Mouse (Mus musculus): ENCODE results near the gene Spn.

DNA sequence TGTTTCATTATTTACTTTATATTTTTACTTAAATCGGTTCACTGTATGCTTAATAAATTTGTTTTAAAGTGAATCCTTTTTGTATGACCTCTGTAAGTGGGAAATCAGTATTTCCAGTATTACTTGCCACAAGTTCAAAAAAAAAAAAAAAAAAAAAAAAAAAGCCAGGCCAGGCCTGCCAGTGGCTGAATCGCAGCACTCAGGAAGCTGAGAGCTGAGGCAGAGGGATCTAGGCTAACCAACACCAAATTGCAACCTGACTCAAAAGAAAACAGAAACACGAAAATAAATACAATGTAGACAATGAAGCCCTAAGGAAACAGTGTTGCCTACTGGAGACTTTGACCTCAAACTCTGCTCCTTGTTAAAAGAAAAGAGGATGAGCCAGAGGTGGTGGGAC, 43.7 kb downstream of the Spn start:
- TF ChIP-seq CTCF (IDR thresholded peaks at IDR 0.05; ENCODE audit: extremely low read depth, insufficient read depth, insufficient read length, insufficient replicate concordance) (no peak), POLR2A (IDR thresholded peaks at IDR 0.05; ENCODE audit: low read depth, low read length) (no peak)

Measured in spleen, adult 2 months (tissue).